Comparison of ENCODE assay signal across 8 mouse cellular contexts in genomic region chr8:121578676-121579451, GRCm38 (mm10). TPM values are rescaled to one million over a fixed set of nuclear protein-coding genes. Genes with fewer than 3 reads are reported as not detected.
DNase-seq lines count a peak whose midpoint lies in the region; ATAC-seq lines count a peak whose summit lies in the region.

TSS of gene Fbxo31 (minus strand) at chr8:121578806.

- ATAC-seq in CD4-positive, CD25-positive, alpha-beta regulatory T cell, adult 4 months: peak; percentile 72
- peak; percentile 91 for ATAC-seq in heart, embryonic 14.5 days (ENCODE audit: insufficient number of reproducible peaks, insufficient read depth, low FRiP score, low read depth)
- ATAC-seq in liver, embryonic 13.5 days (ENCODE audit: low read depth): peak; percentile 89
- ATAC-seq in stomach, embryonic 16.5 days (ENCODE audit: insufficient read depth, low FRiP score): peak; percentile 94

- WGBS in heart, embryonic 14.5 days: 2% methylated on average over 63 of the region's 63 CpGs
- 2% methylated on average over 63 of the region's 63 CpGs for WGBS in liver, embryonic 13.5 days (ENCODE audit: insufficient replicate concordance)
- 2% methylated on average over 63 of the region's 63 CpGs for WGBS in stomach, embryonic 16.5 days

- DNase-seq in c-Kit-negative CD71-positive TER-119-positive erythroid progenitor cells, embryonic 14.5 days (ENCODE audit: low read depth, low spot score): peak; percentile 85
- peak; percentile 77 for DNase-seq in fibroblast of lung, adult 2 months (ENCODE audit: low read depth)
- DNase-seq in kidney, postnatal 14 days: peak; percentile 95
- peak; percentile 92 for DNase-seq in liver, embryonic 13.5 days
- peak; percentile 98 for DNase-seq in neural tube, embryonic 10.5 days (ENCODE audit: extremely low spot score, low spot score)

- H3K4me2 ChIP-seq in heart, embryonic 14.5 days (ENCODE audit: low read length): peak within 1 kb of the TSS; percentile 81
- peak within 1 kb of the TSS; percentile 99 for H3K4me2 ChIP-seq in liver, embryonic 13.5 days
- H3K4me2 ChIP-seq in stomach, embryonic 16.5 days (ENCODE audit: low read depth, low read length): peak within 1 kb of the TSS; percentile 90

- H3K27ac ChIP-seq in heart, embryonic 14.5 days (replicated peaks in 1 of 2; ENCODE audit: control insufficient read depth in 1 of 2, insufficient read depth in 1 of 2, low read depth in 2 of 2, low read length in 2 of 2): 0 out of 4 replicates have a peak within 1 kb of the TSS, but pooled peaks of 1 of the 2 experiments have one; percentile 9
- peak within 1 kb of the TSS; percentile 83 for H3K27ac ChIP-seq in liver, embryonic 13.5 days
- peak within 1 kb of the TSS; percentile 46 for H3K27ac ChIP-seq in stomach, embryonic 16.5 days (ENCODE audit: low read length)

- no peaks in the 10 kb centered on the region for H3K36me3 ChIP-seq in heart, embryonic 14.5 days (ENCODE audit: control insufficient read depth, insufficient read depth, low read length)
- no peaks in the 10 kb centered on the region for H3K36me3 ChIP-seq in liver, embryonic 13.5 days
- H3K36me3 ChIP-seq in stomach, embryonic 16.5 days (ENCODE audit: control insufficient read depth, insufficient read depth, low read length): no peaks in the 10 kb centered on the region

- H3K4me1 ChIP-seq in heart, embryonic 14.5 days (ENCODE audit: control insufficient read depth in 2 of 2, insufficient read depth in 2 of 2, low read length in 2 of 2): peaks cover 11 to 17% of the 10 kb centered on the region in 2 experiments
- peaks cover 67% of the 10 kb centered on the region for H3K4me1 ChIP-seq in liver, embryonic 13.5 days (replicated peaks)
- H3K4me1 ChIP-seq in stomach, embryonic 16.5 days (ENCODE audit: control insufficient read depth, insufficient read depth, low read length): peaks cover 27% of the 10 kb centered on the region; the same call in 1 of the 2 replicates

- H3K9ac ChIP-seq in heart, embryonic 14.5 days (ENCODE audit: low read length): peak within 1 kb of the TSS; percentile 86
- peak within 1 kb of the TSS; percentile 91 for H3K9ac ChIP-seq in liver, embryonic 13.5 days
- H3K9ac ChIP-seq in stomach, embryonic 16.5 days (ENCODE audit: low read length): peak within 1 kb of the TSS; percentile 92

- no peaks in the 10 kb centered on the region for H3K9me3 ChIP-seq in heart, embryonic 14.5 days (ENCODE audit: control insufficient read depth, low read length)
- no peaks in the 10 kb centered on the region for H3K9me3 ChIP-seq in liver, embryonic 13.5 days (replicated peaks)
- H3K9me3 ChIP-seq in stomach, embryonic 16.5 days (replicated peaks; ENCODE audit: control insufficient read depth, low read length): no peaks in the 10 kb centered on the region

- H3K4me3 ChIP-seq in heart, embryonic 14.5 days (ENCODE audit: control insufficient read depth in 1 of 2, insufficient read depth in 1 of 2, low read depth in 1 of 2, low read length in 2 of 2): peak within 1 kb of the TSS; percentile 80 to 81
- peak within 1 kb of the TSS; percentile 88 for H3K4me3 ChIP-seq in liver, embryonic 13.5 days (replicated peaks)
- peak within 1 kb of the TSS; percentile 97 for H3K4me3 ChIP-seq in stomach, embryonic 16.5 days (replicated peaks; ENCODE audit: low read length)

- no peaks in the 10 kb centered on the region for H3K27me3 ChIP-seq in heart, embryonic 14.5 days (ENCODE audit: control insufficient read depth, insufficient read depth, low read length)
- H3K27me3 ChIP-seq in liver, embryonic 13.5 days: no peaks in the 10 kb centered on the region
- no peaks in the 10 kb centered on the region for H3K27me3 ChIP-seq in stomach, embryonic 16.5 days (ENCODE audit: control insufficient read depth, insufficient read depth, low read length)

RNA-seq across cellular contexts. Expression of gene Fbxo31, which starts in this region (rescaled TPM):
- 1 to 10 TPM; 2.6 to 2.8 TPM for polyA plus RNA-seq in CD4-positive, CD25-positive, alpha-beta regulatory T cell, adult 4 months (2017; shearing (Covaris generic))
- 9.8 and 11.8 TPM in 2 replicates for polyA plus RNA-seq in heart, embryonic 14.5 days (2014; fragmentation: Nextera tagmentation; extraction: Ambion mirVana)
- polyA plus RNA-seq in liver, embryonic 13.5 days (2015; fragmentation: Nextera tagmentation; extraction: Ambion mirVana): 10.4 and 11.3 TPM in 2 replicates
- 11.4 and 14.0 TPM in 2 replicates for polyA plus RNA-seq in stomach, embryonic 16.5 days (2015; fragmentation: Nextera tagmentation; extraction: Ambion mirVana)
